Mouse (Mus musculus) bone marrow macrophage, adult 2 months (primary cell): ENCODE measurements around the gene Olfr692.

Source experiments
- CTCF ChIP-seq: IDR thresholded peaks from 2 replicates; pipeline ENCODE4 v1.5.1; 2012; ENCODE audit warnings: low read depth, mild to moderate bottlenecking, low read length, moderate library complexity
- POLR2A ChIP-seq: IDR thresholded peaks from 2 replicates; pipeline ENCODE4 v1.6.1; 2012; ENCODE audit warnings: mild to moderate bottlenecking, low read depth, low read length, borderline replicate concordance

DNA sequence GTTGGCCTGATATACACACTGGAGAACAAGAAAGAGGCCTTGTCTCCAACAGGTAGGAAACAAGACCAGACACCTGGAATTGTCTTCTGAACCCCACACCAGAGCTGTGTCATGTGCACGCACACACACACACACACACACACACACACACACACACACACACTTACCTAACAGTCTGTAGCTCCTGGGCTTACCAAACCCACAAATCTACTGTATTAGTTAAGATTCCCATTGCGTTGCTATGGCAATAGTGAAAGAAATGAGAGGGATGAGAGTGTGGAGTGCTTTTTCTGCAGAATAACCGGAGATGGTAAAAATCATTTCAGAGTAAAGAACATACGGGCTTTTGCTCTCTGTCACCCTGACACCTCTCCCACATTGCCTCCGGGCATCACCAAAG is 50.1 kb downstream of the Olfr692 start:
- TF ChIP-seq POLR2A (no peak), CTCF (no peak)
